Mouse (Mus musculus) cerebellum, postnatal 10 days (tissue): Measurements from ENCODE around the gene Cntfr.

Source experiments
- DNase-seq, 2 experiments: peaks; one replicate each; pipeline ENCODE4 v3.0.0; 2021; ENCODE audit warnings: mixed read lengths in 2 of 2

Gene Cntfr

DNA sequence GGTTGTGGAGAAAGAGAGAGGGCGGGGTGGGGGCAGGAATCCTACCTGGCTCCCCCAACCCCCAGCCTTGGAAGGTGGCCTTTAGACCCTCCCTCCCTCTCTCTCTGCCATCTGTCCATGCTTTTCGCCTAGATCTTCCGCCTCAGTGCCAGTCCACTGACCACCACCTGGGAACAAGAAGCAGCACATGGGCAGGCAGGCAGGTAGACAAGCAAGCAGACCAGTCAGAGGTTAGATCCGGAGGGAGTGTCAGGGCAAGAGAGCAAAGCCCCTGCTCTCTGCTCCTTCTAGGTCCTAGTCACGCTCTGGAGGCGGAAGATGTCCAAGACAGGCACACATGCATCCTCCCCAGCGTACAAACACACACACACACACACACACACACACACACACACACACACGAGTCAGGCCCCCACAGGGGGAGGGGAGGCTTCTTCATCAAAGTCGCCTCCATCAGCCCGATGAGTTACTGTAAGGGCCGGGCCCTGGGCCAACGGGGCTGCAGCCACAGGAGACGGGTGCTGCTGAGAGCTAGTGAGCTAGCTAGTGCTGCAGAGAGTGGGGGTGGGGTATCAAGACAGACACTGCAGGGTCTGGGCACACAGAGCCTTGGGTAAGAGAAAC lies 19.8 kb downstream of the Cntfr start:
- peak; percentile 84 to 90 for DNase-seq

DNA sequence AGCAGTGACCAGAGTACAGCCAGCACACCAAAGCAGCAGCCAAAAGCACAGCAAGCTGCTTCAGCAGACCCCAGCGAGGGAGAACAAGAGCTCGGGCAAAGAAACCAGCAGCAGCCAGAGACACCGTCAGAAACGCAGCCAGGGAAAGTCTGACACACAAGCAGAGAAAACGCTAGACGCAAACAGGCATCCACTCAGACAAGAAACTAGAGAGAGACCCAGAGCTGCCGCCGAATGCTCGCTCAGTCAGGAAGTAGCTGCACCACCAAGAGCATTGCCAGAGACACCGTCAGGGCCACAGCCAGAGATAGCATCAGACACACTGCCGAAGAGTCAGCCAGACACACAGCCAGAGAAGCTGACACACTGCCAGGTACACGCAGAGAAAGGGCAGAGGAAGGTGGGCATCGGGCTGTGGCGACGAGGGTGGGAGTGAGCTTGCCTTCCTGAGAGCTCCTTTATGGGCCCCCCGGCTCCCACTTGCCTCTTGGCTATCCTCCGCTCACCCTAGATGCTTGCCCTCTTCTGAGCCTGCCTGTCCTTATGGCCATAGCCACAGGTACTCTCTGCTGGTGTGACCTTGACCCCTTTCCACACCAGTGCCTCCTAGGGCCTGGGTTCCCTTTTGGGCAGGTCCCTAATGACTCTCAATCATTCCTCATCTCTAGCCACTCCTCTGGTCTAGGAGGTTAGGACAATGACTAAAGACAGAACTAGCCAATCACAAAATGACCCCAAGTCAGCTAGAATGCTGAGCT lies 20.5 kb downstream of the Cntfr start:
- peak; percentile 77 to 78 for DNase-seq

DNA sequence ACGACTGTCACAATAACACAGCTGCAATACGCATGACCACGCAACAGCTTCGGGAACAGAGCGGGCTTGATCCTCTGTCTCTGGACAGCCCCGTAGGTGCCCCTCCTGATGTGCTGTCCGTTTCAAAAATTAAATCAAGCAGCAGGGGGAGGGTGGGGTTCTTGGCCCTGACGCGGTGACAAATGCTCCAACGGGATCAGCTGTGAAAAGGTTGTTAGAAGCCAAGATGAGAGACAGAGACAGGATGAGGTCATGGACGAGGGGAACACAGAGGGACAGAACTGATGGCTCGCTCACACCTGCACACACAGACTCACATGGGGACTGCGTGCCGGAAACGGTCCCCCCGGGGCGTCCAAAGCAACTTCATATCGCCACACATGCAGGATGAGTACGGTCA lies 23.7 kb downstream of the Cntfr start:
- DNase-seq, result peak; percentile 65

DNA sequence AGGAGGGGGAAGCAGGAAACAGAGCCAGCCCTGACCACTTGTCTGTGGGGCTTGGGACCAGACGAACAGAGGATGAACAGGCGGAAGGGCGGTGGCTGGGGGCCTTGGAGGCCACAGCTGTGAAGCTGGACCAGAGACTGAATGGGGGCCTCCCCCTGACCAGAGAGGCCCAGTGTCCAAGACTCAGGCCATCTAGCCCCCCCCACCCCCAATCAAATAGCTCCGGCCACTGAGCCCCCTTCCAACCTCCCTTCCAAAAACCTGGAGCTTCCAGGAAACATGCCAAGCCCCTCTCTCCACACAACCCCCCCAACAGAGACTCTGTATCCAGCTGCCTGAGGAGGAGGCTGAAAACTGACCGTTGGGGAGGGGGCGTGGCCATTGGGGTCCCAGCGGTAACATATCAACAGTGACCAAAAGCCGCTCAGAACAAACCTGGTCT lies 24.3 kb downstream of the Cntfr start:
- DNase-seq, result peak; percentile 64 to 66

DNA sequence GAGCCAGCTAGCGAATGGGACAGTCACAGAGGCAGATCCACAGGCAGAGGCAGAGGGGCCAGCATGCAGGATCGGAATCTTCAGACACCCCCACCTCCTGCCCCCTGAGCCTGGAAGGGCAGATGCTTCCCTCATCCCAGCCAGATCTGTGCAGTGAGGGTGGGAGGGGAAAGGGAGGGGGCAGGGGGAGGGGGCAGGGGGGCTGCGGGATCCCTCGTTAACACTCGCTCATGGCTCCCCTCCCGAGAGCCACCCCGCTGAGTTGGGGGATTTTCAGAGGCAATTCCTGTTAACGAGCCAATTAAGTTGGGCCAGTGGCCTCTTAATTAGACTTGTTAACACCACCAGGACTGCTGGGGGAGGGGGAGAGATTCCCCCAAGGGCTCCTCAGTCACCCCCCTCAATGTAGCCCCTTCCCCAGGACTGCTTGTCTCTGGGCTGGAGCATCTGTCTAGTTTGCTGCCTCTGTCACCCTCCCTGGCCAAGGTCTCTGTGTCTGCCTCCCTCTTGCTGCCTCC lies 24.9 kb downstream of the Cntfr start:
- peak; percentile 52 to 54 for DNase-seq

DNA sequence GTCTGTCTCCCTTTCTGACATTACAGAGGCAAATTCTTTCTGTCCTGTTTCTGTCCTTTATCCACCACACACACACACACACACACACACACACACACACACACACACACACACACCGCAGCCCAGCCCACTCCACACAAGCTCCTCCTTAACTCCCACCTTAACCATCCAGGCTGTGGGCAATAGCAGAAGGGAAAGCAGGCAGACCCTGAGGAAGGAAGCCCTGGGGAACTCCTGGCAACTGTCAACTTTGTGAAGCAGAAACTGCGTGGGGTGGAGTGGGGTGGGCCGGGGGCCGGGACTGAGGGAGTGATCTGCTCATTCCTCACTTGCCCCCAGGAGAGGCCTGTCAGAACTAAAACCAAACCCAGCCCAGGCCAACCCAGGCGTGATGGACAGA lies 25.4 kb downstream of the Cntfr start:
- no peak for DNase-seq

DNA sequence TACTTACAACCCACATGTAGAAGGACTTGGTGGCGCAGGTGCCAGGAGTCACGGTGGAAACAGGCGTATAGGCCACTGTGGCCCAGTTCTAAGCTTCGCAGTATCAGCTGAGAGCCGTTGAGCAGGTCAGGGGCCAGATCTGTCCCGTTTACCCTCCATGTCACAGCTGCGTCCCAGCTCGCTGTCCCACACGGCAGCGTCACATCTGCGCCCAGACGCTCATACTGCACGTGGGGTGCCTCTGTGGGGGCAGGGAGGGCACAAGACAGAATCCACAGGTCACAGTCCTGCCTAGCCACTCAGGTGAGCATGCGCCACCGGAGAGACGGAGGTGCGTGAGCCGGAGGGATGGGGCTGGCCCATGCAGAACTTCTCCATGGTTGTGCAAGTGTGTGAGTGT lies 26.1 kb downstream of the Cntfr start:
- DNase-seq, result no peak

DNA sequence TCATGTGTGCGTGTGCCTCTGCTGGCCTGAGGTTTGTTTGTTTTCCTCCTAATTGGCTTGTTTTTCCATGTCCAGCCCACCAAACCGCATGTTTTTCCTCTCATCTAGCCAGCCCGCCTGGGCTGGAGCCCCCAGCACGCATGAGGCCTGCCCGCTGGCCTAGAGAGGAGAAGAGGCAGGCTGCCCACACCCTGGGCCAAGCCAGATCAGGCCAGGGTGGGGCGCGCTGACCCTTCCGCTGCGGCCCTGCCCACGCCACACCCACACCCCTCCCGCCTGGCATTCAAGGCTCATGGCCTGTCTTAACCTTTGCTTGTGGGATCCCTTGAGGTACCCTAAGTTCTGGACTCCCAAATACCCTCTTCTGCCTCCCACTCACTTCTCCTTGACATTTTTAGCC lies 30.2 kb downstream of the Cntfr start:
- no peak for DNase-seq

DNA sequence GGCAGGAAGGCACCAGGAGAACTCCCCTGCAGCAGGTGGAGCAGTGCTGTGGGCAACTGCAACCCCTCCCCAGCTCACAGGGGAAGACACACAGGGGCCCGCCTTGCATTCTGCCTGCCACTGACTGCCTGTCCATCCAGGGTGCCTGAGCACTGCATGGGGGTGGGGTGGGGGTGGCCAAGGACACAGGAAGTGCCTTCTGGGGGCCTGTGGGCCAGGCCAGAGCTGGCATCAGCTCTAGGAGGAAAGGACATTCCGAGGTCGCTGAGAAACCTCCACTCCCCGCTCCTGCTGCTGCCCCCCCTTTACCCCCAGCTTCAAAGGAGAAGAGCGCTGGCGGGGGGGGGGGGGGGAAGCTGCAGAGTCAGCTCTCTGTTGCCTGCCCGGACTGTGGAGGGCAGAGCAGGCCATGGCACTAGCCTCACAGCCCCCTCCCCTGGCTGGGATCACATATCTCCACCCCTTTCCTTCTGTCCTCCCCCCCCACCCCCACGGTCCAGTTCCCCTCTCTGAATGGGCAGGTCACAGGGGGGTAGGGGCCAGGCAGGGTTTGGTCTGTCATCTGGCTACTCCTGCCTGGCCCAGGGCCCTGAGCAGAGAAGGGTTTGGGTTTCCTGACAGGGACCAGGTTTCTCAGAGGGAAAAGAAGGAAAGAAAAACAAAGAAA lies 31.7 kb downstream of the Cntfr start:
- no peak for DNase-seq

DNA sequence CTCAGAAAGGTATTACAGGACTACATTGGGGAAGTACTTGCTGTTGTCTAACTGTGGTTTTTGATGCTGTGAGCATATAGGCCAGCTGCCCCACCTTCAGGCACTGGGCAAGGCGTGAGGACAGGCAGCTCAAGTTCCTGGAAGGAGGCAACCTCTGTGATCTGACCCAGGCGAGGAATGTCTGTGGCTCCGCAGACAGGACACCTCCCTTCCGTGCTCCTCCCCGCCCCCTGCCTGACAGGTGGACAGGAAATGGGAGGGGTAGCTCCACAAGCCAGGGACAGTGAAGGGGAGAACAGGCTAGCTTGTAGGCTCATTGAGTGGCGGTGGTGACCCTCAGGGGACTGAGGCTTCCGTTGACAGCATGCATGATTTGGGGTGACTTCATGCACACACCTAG lies 32.4 kb downstream of the Cntfr start:
- no peak for DNase-seq

DNA sequence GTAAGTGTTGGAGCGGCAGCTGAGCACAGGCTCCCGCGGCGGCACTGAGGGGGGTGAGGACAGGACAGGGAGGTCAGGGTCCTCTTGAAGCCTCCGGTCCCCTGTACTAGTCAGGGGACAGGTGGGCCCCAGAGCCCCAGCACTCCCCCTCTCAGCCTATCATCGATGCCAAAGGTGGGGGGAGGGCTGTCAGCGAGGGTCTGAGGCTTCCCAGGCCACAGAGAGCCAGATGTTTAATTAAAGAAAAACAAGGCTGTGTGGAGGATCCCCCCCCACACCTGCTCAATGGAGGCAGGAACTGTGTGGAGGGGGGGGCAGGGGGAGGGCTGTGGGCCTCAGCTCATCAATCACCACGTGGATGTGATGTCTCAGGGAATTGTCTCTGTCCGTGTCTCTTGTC lies 33.3 kb downstream of the Cntfr start:
- no peak for DNase-seq

DNA sequence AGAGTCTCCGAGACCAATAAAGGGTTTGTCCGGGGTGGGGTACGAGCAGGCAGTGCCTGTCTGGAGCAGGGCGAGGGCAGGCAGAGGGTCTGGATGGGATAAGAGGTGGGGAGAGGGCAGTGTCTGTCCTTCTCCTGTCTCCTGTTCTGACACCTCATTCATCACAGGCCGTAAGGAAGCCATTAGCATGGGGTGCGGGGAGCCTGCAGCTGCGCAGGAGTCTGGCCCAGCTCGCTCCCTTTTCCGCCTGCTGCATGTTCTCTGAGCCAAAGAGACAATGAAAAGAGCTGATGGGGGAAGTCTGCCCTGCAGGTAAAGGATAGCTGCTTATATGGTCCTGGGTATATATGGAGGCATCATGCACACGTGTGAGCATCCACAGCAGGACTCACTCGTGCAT lies 34.2 kb downstream of the Cntfr start:
- DNase-seq, result no peak

DNA sequence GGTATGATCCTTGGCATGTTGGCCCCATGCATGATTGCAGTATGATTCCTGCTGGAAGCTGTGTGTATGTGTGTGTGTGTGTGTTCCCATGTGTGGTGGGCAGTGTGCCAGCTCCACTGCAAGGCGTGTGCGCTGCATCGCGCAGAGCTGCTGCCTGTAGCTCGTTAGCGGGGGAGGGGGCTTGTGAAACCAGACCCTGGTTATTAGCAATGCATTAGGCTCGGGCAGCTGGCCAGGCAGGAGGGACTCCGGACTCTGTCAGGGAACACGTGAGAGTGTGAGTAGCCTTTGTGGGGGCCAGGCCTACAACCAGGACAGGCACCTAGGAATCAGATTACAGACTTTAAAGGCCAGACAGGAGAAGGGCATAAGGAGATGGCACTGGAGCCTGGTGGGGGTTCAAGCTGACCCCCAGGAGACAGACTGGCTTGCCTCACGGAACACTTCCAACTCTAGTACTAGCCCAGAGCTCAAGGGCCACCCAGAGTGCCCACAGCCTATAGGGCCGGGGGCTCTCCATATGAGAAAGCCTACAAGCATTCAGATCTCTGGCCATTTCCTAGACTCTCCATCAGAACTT lies 35.9 kb downstream of the Cntfr start:
- DNase-seq, result peak; percentile 59 to 65

DNA sequence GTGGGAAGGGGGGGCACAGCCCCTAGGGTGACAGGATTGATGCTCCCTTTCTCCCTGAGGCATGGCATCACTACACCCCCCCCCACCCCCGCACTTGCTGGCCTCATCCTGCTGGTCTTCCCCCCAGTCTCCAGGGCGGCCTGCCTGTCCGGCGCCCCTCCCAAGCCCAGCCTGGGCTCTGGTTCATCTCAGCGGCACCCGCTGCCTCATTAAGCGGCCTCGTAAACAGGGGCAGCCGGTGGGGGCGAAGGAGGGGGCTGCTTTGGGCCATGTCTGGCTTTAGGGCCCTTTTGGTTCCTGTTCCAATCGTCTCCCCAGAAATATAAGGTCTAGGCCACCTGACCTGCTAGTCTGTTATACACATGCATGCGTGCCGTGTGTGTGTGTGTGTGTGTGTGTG lies 37.3 kb downstream of the Cntfr start:
- DNase-seq, result no peak

DNA sequence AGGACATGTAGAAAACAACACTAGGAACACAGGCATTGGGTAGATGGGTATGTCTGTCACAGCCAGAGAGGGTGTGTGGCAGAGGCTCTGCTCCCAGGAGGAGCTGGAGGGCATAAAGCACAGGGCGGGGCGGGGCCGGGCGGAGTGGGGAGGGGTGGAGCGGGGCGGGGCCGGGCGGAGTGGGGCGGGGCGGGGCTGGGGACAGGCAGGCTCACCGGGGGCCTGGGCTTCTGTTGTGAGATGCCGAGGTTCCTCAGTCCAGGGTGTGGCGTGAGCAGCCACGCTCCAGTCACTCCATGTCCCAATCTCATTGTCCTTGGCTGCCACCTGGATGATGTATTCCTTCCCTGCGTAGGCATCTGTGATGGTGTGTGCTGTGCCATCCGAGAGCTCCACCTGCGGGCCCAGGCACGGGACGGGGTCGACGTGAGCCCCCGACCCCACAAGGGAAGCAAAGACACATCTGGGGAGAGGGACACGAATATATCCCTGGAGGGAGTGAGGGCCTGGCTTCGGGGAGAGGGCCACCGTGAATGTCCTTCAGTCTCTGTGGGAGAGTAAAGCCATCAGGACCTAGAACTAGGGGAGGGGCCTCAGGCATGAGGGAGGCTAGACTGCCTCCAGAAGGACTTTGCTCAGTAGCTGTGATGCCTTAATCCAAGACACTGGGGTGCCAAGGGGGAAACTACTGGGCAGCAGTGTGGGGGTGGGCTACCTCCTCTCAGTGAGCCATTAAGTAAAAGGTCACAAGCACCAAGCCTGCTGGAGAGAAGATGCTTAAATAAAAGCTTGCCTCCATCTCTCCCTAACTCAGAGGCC lies 38.1 kb downstream of the Cntfr start:
- DNase-seq, result no peak

DNA sequence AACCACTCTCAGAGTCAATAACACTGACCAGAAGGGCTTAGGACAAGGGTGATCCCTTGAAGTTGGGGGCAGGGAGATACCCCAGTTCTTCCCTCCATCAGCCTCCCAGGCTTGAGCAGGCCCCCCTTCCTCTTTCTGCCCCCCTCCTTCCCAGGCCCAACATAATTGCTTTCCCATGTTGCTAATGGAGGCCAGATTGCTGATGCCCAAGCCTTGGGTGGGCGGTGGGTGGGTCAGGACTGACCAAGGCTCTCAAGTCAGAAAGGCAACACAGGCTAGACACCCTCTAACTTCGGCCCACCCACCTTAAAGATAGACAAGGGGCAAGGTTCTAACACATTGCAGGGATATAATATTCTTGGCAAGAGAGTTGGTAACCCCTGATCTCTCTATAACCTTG lies 41.4 kb downstream of the Cntfr start:
- no peak for DNase-seq

DNA sequence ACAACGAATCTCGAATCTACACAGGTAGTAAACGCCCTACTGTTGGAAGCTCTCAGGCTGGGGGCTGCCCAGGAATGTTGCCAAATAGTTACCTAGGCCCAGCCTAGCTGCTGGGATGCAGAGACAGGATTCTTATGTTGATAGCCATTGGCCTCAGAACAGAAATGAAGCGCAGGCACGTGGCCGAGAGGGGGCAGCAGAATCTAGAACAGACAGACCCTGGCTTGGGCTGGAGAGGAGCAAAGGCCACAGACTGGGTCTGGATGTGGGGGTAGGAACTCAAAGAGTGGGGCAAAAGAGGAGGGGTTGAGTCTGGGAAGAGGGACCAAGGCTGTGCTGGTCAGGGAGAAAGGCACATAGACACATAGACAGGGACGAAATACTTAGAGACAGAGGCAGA lies 42.7 kb downstream of the Cntfr start:
- peak; percentile 90 to 91 for DNase-seq

DNA sequence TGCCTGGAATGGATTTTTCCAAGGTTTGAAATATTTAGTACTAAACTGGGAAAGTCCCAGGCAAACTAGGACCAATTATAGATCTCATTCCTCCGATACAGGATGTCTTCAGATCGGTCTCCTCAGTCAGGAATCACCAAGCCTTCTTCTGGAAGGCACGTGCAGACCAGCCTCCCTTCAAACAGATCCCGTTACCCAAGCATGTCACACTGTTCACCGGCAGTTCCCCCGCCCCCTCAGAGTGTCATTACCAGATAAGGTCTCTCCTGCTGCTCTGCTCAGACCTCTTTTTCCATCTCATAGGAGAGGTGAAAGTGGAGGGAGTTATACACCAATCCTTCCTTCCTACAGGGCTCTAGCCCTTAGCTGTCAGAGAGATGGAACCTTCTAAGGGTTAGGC lies 43.2 kb downstream of the Cntfr start:
- DNase-seq, result no peak

DNA sequence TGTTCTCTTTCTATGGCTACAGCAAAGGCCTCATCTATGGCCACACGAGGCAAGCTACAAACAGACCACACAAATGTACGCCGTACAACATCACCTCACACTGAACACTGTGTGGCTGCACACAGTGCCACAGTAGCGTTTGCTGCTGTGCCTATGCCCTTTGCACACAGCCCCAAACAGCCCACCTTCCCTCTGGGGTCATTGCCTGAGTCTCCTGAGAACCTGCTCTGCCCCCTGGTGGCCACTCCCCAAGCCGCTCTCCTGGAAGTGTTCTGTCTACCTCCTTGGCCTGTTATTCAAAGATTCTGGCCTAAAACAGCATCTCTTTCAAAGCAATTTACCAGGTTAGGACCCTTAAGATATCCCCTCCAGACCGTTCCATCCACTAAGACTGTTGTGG lies 43.6 kb downstream of the Cntfr start:
- DNase-seq, result peak; percentile 93 to 95

DNA sequence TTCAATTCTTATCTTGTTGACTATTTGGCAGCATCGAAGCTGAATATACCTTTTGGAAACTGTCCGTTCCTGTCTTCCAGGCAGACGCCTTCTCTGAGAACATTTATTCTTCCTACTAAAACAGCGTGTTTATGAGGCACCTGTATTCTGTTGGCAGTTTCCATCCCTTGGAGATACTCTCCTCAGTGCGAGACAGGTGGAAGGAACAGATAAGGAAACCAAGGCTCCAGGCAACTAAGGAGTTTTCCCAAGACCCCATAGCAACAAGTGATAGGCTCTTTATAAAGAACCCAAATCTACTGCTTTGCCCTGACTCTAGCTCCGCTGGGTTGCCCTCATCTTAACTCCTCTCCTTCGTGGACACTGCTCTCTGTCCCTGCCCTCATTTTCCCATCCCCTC lies 48.3 kb downstream of the Cntfr start:
- no peak for DNase-seq

DNA sequence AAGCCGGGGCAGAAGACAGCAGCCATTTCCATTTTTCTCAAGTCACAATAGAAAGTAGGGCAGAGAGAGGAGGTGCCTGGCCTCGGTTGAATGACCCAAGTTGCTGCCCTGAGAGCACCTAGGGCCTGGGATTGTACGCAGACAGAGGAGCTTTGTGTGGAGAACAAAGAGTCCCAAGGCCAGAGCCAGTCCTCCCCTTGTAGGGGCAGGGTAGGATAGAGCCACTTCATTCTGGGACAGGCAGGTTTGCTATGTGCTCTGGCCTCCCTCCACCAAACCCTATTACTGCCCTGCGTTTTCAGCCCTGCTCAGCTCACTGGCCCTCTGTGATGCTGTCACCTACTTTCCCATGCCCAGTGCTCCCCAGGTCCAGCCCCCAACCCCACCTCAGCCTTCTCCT lies 48.7 kb downstream of the Cntfr start:
- DNase-seq, result no peak

DNA sequence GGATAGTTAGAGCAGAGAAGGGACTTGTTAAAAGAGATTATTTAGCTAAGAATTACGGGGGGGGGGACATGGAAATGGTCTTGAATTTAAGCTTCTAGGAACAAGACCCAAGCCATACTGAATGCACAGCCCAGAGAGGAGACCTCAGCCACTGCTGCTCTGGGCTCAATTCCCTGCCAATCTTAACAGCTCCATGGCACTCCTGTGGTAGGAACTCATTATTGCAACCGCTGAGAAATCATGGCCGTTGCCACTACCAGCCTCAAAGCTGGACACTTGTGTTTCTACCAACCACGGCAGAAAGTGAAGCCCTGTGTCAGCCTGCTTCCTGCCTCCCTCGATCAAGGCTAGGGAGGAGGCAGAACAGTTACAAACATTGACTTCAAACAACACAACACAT lies 51.4 kb downstream of the Cntfr start:
- peak; percentile 80 to 83 for DNase-seq
